Mouse (Mus musculus): Measurements from ENCODE around the gene Shoc2. TPM values are rescaled to one million over a fixed set of nuclear protein-coding genes. Genes with fewer than 3 reads are reported as not detected.

Gene Shoc2
- 62.3 and 63.9 TPM in 2 replicates for polyA plus RNA-seq (2015; fragmentation: Nextera tagmentation; extraction: Ambion mirVana)

DNA sequence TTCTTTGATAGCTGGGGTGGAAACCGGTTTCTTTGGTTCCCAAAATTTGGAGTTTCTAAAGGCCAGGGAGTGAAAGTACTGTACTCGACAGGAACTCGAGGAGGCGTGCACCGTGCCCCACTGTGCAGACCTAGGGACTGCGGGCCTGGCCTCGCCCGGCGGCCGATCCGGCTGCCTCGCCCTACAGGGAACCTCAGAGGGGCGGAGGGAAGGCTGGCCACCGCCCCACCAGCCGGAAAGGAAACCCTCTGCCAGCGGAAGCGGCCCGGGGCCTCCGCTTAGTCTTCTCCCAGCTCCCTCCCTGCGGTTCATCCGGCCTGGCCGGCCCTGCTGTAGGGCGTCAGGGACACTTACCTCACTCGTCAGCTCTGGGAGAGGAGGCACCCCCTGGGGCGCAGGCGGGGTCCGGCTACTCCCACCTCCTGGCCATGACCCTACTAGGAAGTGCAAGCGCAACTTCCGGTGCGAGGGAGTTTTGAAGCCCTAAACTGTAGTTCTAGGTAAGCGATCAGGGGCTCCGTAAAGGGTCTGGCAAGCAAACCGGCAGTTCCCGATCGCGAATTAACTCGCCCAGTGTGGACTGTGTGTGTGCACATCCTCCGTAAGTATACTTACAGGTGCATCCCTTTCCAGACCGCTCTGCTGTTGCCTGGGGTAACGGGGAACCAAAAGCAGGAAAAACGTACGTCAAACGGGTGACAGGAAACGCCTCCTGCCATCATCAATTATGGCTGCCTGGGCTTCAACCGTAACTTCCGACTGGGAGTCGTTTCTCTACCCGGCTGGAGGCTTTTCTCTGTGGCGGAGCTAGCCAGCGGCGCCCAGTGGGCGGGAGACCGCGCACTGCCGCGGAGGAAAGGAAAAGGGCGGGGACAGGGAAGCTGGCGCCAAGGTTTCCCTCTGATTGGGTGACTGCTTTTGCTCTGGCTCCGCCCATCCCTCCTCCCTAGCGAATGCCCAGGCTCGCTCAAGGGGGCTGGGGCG, at the start of gene Shoc2, which contains the start of gene Bbip1:
Gene Shoc2, plus strand, starts transcription at position 505 of the 984 bp plus-strand sequence.
Gene Bbip1, minus strand, starts transcription at position 826 of the 984 bp plus-strand sequence.
- WGBS: under 1% methylated on average over 59 of the region's 62 CpGs

DNA sequence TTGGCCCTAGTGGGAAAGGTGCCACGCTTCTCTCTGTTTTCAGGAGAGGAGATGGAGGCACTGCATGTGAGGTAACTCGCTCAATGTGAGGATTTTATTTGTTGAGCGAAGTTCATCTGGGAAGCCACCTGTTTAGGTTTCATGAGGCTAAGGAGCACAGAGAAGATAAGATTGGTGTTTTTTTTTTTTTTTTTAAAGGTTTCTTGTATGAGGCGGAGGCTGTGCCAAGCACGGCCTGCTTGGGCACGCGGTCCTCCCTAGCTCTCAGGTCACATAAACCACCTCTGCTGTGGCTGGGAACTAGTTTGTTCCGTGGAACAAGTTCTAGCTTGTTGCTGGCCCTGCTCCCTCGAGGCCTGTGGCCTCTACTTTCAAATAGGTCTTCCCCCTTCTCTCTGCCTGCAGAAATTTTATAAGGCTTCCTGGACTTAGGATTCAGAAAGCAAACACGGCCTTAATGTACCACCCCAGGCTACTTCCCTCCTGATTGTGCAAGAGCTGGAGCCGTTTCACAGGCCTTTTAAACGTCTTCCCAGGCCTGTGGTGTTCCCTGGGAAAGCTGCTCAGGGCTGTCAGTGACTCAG, 49.5 kb upstream of the Shoc2 start:
- Histone ChIP-seq H3K9ac (replicated peaks) (no peak overlapping the region), H3K27me3 (no peaks in the 10 kb centered on the region), H3K4me3 (replicated peaks) (no peak overlapping the region), H3K4me1 (replicated peaks) (0 out of 2 replicates have a peak, but pooled peaks cover 5% of the 10 kb centered on the region), H3K4me2 (replicated peaks) (no peak overlapping the region), H3K9me3 (no peaks in the 10 kb centered on the region), H3K27ac (no peak overlapping the region), H3K36me3 (no peaks in the 10 kb centered on the region)
- no peak for ATAC-seq
- WGBS: 78% methylated on average over 12 of the region's 12 CpGs

More for the DNA sequence above, at the start of gene Shoc2, which contains the start of gene Bbip1:
- Histone ChIP-seq H3K9ac (replicated peaks) (peak within 1 kb of the TSS; percentile 96), H3K4me1 (replicated peaks) (peaks cover 34% of the 10 kb centered on the region), H3K4me3 (replicated peaks) (peak within 1 kb of the TSS; percentile 92), H3K27ac (peak within 1 kb of the TSS; percentile 98), H3K27me3 (no peaks in the 10 kb centered on the region), H3K9me3 (no peaks in the 10 kb centered on the region), H3K4me2 (replicated peaks) (peak within 1 kb of the TSS; percentile 64), H3K36me3 (peaks cover 4% of the 10 kb centered on the region; the same call in 1 of the 2 replicates)
- ATAC-seq: peak; percentile 94

DNA sequence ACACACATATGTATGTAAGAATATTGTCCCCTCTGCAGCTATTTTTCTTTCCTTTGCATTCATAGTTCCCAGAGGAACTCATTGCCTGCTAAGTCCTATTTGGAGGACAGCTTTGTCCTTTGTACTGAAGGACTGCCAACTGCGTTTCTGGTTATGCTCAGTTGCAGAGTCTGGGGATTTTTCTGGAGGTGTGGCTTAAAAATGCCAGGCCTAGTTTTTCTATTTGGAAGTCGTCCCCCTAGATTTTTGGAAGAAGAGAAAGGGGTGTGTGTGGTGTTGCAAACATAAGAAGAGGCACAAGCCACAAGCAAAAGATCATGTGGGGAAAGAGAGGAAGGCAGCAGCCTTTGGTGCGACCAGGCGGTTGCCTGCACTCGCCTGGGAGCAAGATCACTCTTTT, 46.1 kb upstream of the Shoc2 start:
- H3K9me3 ChIP-seq: no peaks in the 10 kb centered on the region
- H3K9ac ChIP-seq (replicated peaks): no peak overlapping the region
- ATAC-seq: no peak
- peaks cover 9% of the 10 kb centered on the region for H3K4me1 ChIP-seq (replicated peaks)
- no peaks in the 10 kb centered on the region for H3K36me3 ChIP-seq
- 82% methylated on average over 5 of the region's 5 CpGs for WGBS
- H3K27me3 ChIP-seq: no peaks in the 10 kb centered on the region
- no peak overlapping the region for H3K27ac ChIP-seq
- H3K4me2 ChIP-seq (replicated peaks): no peak overlapping the region
- H3K4me3 ChIP-seq (replicated peaks): no peak overlapping the region

DNA sequence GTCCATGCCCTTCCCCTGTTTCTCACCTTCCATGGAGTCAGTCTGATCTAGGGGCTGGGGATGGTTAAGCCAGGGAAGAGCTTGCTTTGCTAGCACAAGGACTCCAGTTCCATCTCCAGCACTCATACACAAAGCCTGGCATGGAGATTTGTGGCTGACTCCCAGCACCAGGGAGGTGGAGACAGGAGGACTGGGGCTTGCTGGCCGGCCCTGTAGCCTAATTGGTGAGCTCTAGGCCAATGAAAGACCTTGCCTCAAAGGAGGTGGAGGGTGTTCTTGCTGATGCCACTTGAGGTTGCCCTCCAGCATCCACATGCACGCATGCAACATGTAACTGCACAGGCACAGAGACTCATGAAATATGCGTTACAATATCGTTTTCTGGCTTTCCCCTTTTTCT, 45.6 kb upstream of the Shoc2 start:
- Histone ChIP-seq H3K9me3 (no peaks in the 10 kb centered on the region), H3K9ac (replicated peaks) (no peak overlapping the region), H3K4me3 (replicated peaks) (no peak overlapping the region), H3K36me3 (no peaks in the 10 kb centered on the region), H3K4me1 (replicated peaks) (peaks cover 9% of the 10 kb centered on the region), H3K27ac (no peak overlapping the region), H3K4me2 (replicated peaks) (no peak overlapping the region), H3K27me3 (no peaks in the 10 kb centered on the region)
- no peak for ATAC-seq
- WGBS: 76% methylated on average over 4 of the region's 4 CpGs

DNA sequence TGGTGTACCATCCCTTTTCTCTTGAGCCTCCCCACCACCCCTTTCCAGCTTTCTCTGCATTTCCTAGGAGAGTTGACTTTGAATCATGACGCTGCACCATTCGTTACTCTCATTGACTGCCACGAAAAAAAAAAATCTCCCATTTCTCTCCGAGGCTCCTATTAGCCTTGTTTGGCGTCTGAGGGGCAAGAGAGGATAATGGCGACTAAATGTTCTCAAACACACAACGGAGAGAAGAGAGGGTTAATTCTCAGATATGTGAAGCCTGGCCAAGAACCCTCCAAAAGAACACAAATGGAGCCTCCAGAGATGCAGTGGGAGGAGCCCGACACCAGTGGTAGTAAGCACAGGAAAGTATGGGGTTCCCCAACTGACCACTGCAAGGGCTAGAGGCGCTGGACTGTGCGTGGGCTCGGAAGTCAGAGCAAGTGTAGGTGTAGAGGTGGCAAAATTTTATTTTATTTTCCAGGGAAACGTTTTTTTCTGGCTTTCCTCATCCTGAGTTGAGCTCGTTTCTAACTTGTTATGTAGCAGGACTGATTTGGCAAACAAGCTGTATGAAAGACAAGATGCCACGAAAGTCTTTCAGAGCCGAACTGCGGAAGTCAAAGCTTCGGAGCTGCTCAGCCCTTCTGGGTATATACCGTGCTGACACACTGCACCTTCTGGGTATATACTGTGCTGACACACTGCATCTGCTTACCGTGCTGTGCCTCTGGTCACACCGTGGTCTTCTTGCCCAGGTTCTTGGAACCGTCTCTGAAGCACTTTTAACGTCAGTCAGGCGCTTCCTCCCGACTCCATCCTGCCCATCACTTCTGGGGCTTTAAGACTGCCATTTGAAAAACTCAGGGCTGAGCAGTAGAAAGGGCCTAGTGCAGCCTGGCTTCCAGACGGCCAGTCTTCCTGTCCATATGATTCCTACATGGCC, 44.9 kb upstream of the Shoc2 start:
- Histone ChIP-seq H3K4me2 (replicated peaks) (no peak overlapping the region), H3K4me3 (replicated peaks) (no peak overlapping the region), H3K27me3 (no peaks in the 10 kb centered on the region), H3K36me3 (no peaks in the 10 kb centered on the region), H3K9me3 (no peaks in the 10 kb centered on the region), H3K4me1 (replicated peaks) (peaks cover 10% of the 10 kb centered on the region), H3K27ac (no peak overlapping the region), H3K9ac (replicated peaks) (no peak overlapping the region)
- WGBS: 84% methylated on average over 25 of the region's 25 CpGs
- no peak for ATAC-seq

DNA sequence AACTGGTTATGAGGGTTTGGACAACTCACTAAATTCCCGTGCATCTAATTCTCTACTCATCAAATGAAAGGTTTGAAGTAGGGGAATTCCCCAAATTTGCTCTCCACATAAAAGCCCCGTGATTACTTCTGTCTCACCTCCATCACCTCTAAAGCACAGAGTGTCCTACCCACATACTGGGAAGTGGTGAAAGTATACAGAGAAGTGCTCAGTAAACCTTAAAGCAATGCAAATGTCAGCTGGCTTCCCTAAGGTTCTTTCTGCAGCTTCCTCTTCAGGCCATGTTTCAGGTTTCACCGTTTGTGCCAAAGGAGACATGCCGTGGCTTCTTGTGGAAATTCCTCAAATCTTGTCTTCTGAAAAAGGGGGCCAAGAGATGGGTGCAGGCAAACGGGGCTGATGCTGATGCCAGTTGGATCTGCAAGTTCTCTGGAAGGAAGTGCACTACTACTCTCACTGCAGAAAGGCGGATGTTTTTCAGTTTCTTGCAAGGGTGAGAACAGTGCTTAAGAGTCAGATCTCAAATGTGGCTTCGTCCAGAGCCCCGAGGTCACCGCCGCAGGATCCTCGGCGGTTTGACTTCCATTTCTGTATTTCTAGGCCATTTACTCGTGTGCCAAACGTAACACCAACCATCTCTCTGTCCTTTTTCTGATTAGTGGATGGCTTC, 44.0 kb upstream of the Shoc2 start:
- peaks cover 18% of the 10 kb centered on the region for H3K4me1 ChIP-seq (replicated peaks)
- H3K9ac ChIP-seq (replicated peaks): no peak overlapping the region
- H3K9me3 ChIP-seq: no peaks in the 10 kb centered on the region
- H3K4me2 ChIP-seq (replicated peaks): no peak overlapping the region
- 91% methylated on average over 14 of the region's 14 CpGs for WGBS
- H3K27ac ChIP-seq: no peak overlapping the region
- H3K4me3 ChIP-seq (replicated peaks): no peak overlapping the region
- H3K27me3 ChIP-seq: no peaks in the 10 kb centered on the region
- H3K36me3 ChIP-seq: no peaks in the 10 kb centered on the region
- ATAC-seq: no peak

DNA sequence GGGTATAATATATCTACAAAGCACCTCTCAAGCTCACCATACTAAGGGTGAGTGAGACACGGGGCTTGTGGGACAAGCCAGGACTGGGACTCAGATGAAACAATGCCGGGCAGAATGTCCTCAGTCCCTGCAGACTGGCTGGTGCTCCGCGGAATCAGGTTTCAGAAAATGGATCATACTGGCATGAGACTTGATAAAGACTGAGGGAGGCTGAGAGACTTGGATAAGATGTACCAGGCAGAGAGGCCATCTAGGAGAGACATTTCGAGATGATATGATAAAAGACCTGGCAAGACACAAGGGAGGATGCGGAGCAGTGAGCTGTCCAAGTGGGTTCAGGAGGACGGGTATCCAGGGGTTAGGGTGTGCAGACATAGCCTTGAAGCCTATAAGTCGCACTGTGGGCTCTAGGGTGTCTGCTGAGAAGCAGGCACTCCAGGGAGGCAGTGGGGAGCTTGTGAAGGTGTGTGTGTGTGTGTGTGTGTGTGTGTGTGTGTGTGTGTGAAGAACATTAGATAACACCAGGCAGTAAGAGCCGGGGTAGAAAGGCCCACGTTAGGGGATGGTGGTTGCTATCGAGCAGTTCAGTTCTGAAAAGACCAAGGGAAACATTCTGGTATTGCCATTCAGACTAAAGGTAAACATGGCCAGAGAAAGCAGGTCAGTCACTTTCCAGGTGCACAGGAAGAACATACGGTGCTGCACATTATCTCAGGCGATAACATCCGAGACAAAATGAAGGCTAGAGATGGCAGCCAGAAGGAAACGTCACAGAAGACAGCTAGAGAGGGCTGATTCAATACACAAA, 42.0 kb upstream of the Shoc2 start:
- Histone ChIP-seq H3K36me3 (no peaks in the 10 kb centered on the region), H3K9ac (replicated peaks) (peak overlapping the region; percentile 71; the same call in 1 of the 2 replicates), H3K4me1 (replicated peaks) (peaks cover 25% of the 10 kb centered on the region), H3K9me3 (no peaks in the 10 kb centered on the region), H3K4me3 (replicated peaks) (peak overlapping the region; percentile 97), H3K4me2 (replicated peaks) (peak overlapping the region; percentile 73), H3K27ac (peak overlapping the region; percentile 68), H3K27me3 (no peaks in the 10 kb centered on the region)
- no peak; the same call in none of the 2 replicates for ATAC-seq
- WGBS: 64% methylated on average over 15 of the region's 15 CpGs

DNA sequence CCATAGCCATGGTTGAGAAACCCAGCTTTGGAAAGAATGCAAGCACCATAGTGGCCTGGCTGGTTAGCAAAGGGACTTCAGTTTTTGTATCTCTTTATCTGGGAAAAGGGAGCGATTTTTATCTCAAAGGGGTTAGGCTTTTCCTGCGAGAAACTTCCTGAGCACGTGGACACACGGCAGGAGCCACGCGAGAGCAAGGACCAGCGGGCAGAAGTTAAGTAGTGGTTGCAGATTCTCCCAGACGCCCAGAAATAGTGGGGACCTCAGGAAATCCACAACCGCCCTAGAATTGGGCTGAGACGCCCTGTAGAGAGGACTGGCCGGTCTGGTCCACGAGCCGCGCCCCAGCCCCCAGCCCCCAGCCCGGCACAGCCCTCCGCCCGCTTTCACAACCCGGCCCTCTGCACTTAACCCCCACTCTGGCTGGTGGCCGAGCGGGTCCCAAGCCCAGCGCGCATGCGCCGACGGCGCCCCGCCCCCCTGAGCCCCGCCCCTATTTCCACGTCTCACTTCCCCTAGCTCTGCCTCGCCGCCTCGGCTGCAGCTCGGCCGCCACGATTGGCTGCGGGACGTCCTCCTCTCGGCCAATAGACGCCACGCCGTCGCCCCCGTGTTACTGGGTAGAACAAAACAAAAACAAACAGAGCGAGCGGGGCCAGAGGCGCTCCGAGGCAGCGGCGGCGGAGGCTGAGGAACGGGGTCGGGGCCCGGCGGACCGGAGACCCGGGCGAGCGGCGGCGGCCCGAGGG, 41.2 kb upstream of the Shoc2 start:
- Histone ChIP-seq H3K9ac (replicated peaks) (peak overlapping the region; percentile 94), H3K9me3 (no peaks in the 10 kb centered on the region), H3K36me3 (no peaks in the 10 kb centered on the region), H3K27ac (peak overlapping the region; percentile 94), H3K27me3 (no peaks in the 10 kb centered on the region), H3K4me1 (replicated peaks) (peaks cover 25% of the 10 kb centered on the region), H3K4me2 (replicated peaks) (peak overlapping the region; percentile 73), H3K4me3 (replicated peaks) (peak overlapping the region; percentile 97)
- ATAC-seq: peak; percentile 99
- under 1% methylated on average over 41 of the region's 61 CpGs for WGBS

DNA sequence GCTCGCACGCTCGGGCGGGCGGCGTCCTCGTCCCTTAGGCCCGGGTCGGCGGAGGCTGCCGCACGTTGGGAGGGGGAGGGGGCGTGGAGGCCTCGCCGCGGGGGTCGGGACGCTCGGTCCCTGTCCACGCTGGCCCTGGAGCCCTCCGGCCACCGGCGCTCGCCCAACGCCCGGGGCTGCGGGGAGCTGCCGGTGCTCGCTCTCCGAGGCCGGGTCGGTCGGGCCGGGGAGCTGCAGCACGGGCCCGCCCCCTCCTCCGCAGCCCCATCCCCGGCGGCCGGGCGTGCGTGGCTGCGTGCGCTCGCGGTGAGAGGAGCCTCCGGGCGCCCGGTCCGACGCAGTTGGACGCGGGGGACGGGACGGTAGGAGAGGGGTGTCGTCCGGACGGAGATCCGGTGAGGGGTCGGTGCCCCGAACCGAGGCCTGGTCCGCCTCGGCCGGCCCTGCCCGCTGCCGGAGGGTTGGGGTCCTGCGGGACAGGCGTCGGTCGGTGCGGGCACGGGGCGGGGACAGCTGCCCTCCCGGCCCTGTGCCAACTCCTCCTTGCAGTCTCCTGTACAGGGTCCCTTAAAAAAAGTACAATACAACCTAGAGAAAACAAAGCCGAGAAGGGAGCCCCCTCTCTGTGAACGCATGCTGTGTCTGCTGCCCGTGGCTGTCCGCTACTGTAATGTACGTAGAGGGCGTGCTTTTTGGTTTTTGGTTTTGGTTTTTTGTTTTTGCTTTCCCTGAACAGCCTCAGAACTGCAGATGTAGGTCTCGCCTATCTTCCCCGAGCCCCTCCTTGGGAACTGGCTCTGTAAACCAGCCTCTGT, 40.4 kb upstream of the Shoc2 start:
- ATAC-seq: peak; percentile 79
- Histone ChIP-seq H3K4me2 (replicated peaks) (peak overlapping the region; percentile 73), H3K4me3 (replicated peaks) (peak overlapping the region; percentile 97), H3K9ac (replicated peaks) (peak overlapping the region; percentile 94), H3K4me1 (replicated peaks) (peaks cover 25% of the 10 kb centered on the region), H3K9me3 (no peaks in the 10 kb centered on the region), H3K27me3 (no peaks in the 10 kb centered on the region), H3K36me3 (no peaks in the 10 kb centered on the region), H3K27ac (peak overlapping the region; percentile 94)
- under 1% methylated on average over 69 of the region's 83 CpGs for WGBS

All from midbrain, embryonic 13.5 days (tissue).